Mouse (Mus musculus) neural tube, embryonic 15.5 days (tissue): ENCODE results near the gene Pan3. TPM values are rescaled to one million over a fixed set of nuclear protein-coding genes. Genes with fewer than 3 reads are reported as not detected.

Experiments used
- ATAC-seq: fragments of 200-750 bp; cut with Nextera tagmentation; 2 replicates; pipeline ENCODE4 v1.8.0; 2017; ENCODE audit warnings: mild to moderate bottlenecking, moderate TSS enrichment, moderate library complexity; ENCODE audit not compliant: low FRiP score
- H3K27ac ChIP-seq: fragments of 300-500 bp; sonication (generic); replicated peaks from 2 replicates; pipeline ENCODE4 v1.5.1; 2015; ENCODE audit warnings: mild to moderate bottlenecking, inconsistent platforms
- H3K27me3 ChIP-seq: fragments of 300-500 bp; sonication (generic); replicated peaks from 2 replicates; pipeline ENCODE4 v1.6.1; 2015; ENCODE audit warnings: inconsistent platforms
- H3K36me3 ChIP-seq: fragments of 300-500 bp; sonication (generic); 2 replicates; pipeline ENCODE4 v1.6.1; 2015; ENCODE audit warnings: inconsistent platforms
- H3K4me1 ChIP-seq: fragments of 300-500 bp; sonication (generic); 2 replicates; pipeline ENCODE4 v1.6.1; 2015; ENCODE audit warnings: inconsistent platforms
- H3K4me2 ChIP-seq: fragments of 300-500 bp; sonication (generic); 2 replicates; pipeline ENCODE4 v1.6.1; 2015; ENCODE audit warnings: inconsistent platforms, mild to moderate bottlenecking, moderate library complexity
- H3K4me3 ChIP-seq: fragments of 300-500 bp; sonication (generic); replicated peaks from 2 replicates; pipeline ENCODE4 v1.5.1; 2015; ENCODE audit warnings: mild to moderate bottlenecking, inconsistent platforms
- H3K9ac ChIP-seq: fragments of 300-500 bp; sonication (generic); replicated peaks from 2 replicates; pipeline ENCODE4 v1.6.1; 2015; ENCODE audit warnings: mild to moderate bottlenecking, inconsistent platforms
- H3K9me3 ChIP-seq: fragments of 300-500 bp; sonication (generic); replicated peaks from 2 replicates; pipeline ENCODE4 v1.6.1; 2016; ENCODE audit warnings: inconsistent platforms
- WGBS: fragments of 180-500 bp; shearing (Covaris S2); methylation state at CpG from one replicate; pipeline ENCODE4 v1.1.7; 2015; ENCODE audit warnings: mixed read lengths; 5-methylcytosine and 5-hydroxymethylcytosine counted together
- polyA plus RNA-seq: library from polyadenylated mRNA; unstranded; fragments of >200 nt; fragmentation: Nextera tagmentation; extraction: Ambion mirVana; gene quantifications from 2 replicates; pipeline ENCODE4 v1.2.1, GENCODE M21; 2015

Gene Pan3
- polyA plus RNA-seq, 1 experiment from 2014 or later = 61.5 TPM

- no peak overlapping the region for H3K9ac ChIP-seq
- H3K4me3 ChIP-seq = no peak overlapping the region
- no peaks in the 10 kb centered on the region for H3K27me3 ChIP-seq
- no peak overlapping the region for H3K27ac ChIP-seq
- H3K4me1 ChIP-seq = 0 out of 2 replicates have a peak, but pooled peaks cover 5% of the 10 kb centered on the region
- 73% methylated on average over 16 of the region's 16 CpGs for WGBS
- no peak overlapping the region for H3K4me2 ChIP-seq
- no peak for ATAC-seq
- no peaks in the 10 kb centered on the region for H3K9me3 ChIP-seq
- H3K36me3 ChIP-seq = no peaks in the 10 kb centered on the region
Observed at GRCm38 (mm10) chr5:147597825-147598224, 167.9 kb downstream of the Pan3 start.

Other genes with a start within 250 kb of the Pan3 start
- 1.3 and 2.1 TPM in 2 replicates for gene Gsx1, start 241.5 kb upstream of the Pan3 start, polyA plus RNA-seq
- not detected in 2 replicates for gene Pdx1, start 160.2 kb upstream of the Pan3 start, polyA plus RNA-seq
- 3.1 TPM in 1 of 2 replicates, not detected in the other for gene Cdx2, start 122.9 kb upstream of the Pan3 start, polyA plus RNA-seq
- gene Urad, start 107.7 kb upstream of the Pan3 start, polyA plus RNA-seq = 0.24 TPM in 1 of 2 replicates, not detected in the other
- gene Flt3, start 29.7 kb upstream of the Pan3 start, polyA plus RNA-seq = 2.4 and 2.6 TPM in 2 replicates